Mouse (Mus musculus) heart, embryonic 12.5 days (tissue): ENCODE data around the gene Bmpr1a. TPM values are rescaled to one million over a fixed set of nuclear protein-coding genes. Genes with fewer than 3 reads are reported as not detected.

Source experiments
- ATAC-seq: fragments of 200-750 bp; cut with Nextera tagmentation; 2 replicates; pipeline ENCODE4 v1.8.0; 2017; ENCODE audit warnings: moderate TSS enrichment, moderate library complexity; ENCODE audit not compliant: insufficient number of reproducible peaks, low FRiP score
- H3K27ac ChIP-seq: fragments of 300-500 bp; sonication (generic); 2 replicates; pipeline ENCODE4 v1.5.1; 2016; ENCODE audit warnings: mild to moderate bottlenecking, moderate library complexity; ENCODE audit not compliant: poor library complexity, severe bottlenecking
- H3K27me3 ChIP-seq: fragments of 300-500 bp; sonication (generic); replicated peaks from 2 replicates; pipeline ENCODE4 v1.6.1; 2016; ENCODE audit warnings: mild to moderate bottlenecking, moderate library complexity
- H3K36me3 ChIP-seq: fragments of 300-500 bp; sonication (generic); 2 replicates; pipeline ENCODE4 v1.6.1; 2016; ENCODE audit warnings: mild to moderate bottlenecking, moderate library complexity
- H3K4me1 ChIP-seq: fragments of 300-500 bp; sonication (generic); replicated peaks from 2 replicates; pipeline ENCODE4 v1.6.1; 2016; ENCODE audit warnings: mild to moderate bottlenecking
- H3K4me2 ChIP-seq: fragments of 300-500 bp; sonication (generic); 2 replicates; pipeline ENCODE4 v1.6.1; 2016; ENCODE audit warnings: mild to moderate bottlenecking, moderate library complexity
- H3K4me3 ChIP-seq: fragments of 300-500 bp; sonication (generic); 2 replicates; pipeline ENCODE4 v1.5.1; 2016; ENCODE audit warnings: mild to moderate bottlenecking
- H3K9ac ChIP-seq: fragments of 300-500 bp; sonication (generic); 2 replicates; pipeline ENCODE4 v1.6.1; 2016; ENCODE audit warnings: mild to moderate bottlenecking, moderate library complexity
- H3K9me3 ChIP-seq: fragments of 300-500 bp; sonication (generic); replicated peaks from 2 replicates; pipeline ENCODE4 v1.6.1; 2016; ENCODE audit warnings: mild to moderate bottlenecking, moderate library complexity
- WGBS: fragments of 180-500 bp; shearing (Covaris S2); methylation state at CpG from one replicate; pipeline ENCODE4 v1.1.7; 2016; 5-methylcytosine and 5-hydroxymethylcytosine counted together
- polyA plus RNA-seq: library from polyadenylated mRNA; unstranded; fragments of >200 nt; fragmentation: Nextera tagmentation; extraction: Ambion mirVana; gene quantifications from 2 replicates; pipeline ENCODE4 v1.2.1, GENCODE M21; 2016

Bmpr1a gene
- polyA plus RNA-seq, 1 experiment from 2014 or later, result 53.9 TPM

GRCm38 (mm10) chr14:34450451-34450850 is 52.7 kb downstream of the Bmpr1a start:
- no peak overlapping the region for H3K9ac ChIP-seq
- no peaks in the 10 kb centered on the region for H3K27me3 ChIP-seq
- no peak overlapping the region for H3K4me3 ChIP-seq
- H3K9me3 ChIP-seq, result no peaks in the 10 kb centered on the region
- 72% methylated on average over 5 of the region's 5 CpGs for WGBS
- peaks cover 33% of the 10 kb centered on the region for H3K4me1 ChIP-seq
- peaks cover 30% of the 10 kb centered on the region for H3K36me3 ChIP-seq
- no peak for ATAC-seq
- H3K27ac ChIP-seq, result 0 out of 2 replicates have a peak overlapping the region, but pooled peaks have one; percentile 43
- H3K4me2 ChIP-seq, result no peak overlapping the region

GRCm38 (mm10) chr14:34449807-34450206 is 53.3 kb downstream of the Bmpr1a start:
- no peaks in the 10 kb centered on the region for H3K27me3 ChIP-seq
- peaks cover 27% of the 10 kb centered on the region for H3K36me3 ChIP-seq
- 40% methylated on average over 9 of the region's 9 CpGs for WGBS
- no peak overlapping the region; the same call in 1 of the 2 replicates for H3K27ac ChIP-seq
- H3K4me1 ChIP-seq, result peaks cover 33% of the 10 kb centered on the region
- H3K9me3 ChIP-seq, result no peaks in the 10 kb centered on the region
- ATAC-seq, result no peak; the same call in 1 of the 2 replicates
- no peak overlapping the region for H3K4me2 ChIP-seq
- no peak overlapping the region for H3K9ac ChIP-seq
- no peak overlapping the region for H3K4me3 ChIP-seq

GRCm38 (mm10) chr14:34448398-34448797 is 54.7 kb downstream of the Bmpr1a start:
- Histone ChIP-seq H3K4me1 (peaks cover 27% of the 10 kb centered on the region), H3K9me3 (no peaks in the 10 kb centered on the region), H3K9ac (no peak overlapping the region), H3K4me3 (no peak overlapping the region), H3K36me3 (peaks cover 22% of the 10 kb centered on the region), H3K27me3 (no peaks in the 10 kb centered on the region), H3K4me2 (no peak overlapping the region), H3K27ac (no peak overlapping the region)
- no peak for ATAC-seq

- Histone ChIP-seq H3K9me3 (no peaks in the 10 kb centered on the region), H3K27ac (no peak overlapping the region), H3K36me3 (peaks cover 26% of the 10 kb centered on the region), H3K4me3 (no peak overlapping the region), H3K9ac (no peak overlapping the region), H3K4me1 (peaks cover 24% of the 10 kb centered on the region), H3K27me3 (no peaks in the 10 kb centered on the region), H3K4me2 (no peak overlapping the region)
- WGBS, result 75% methylated on average over 4 of the region's 4 CpGs
- ATAC-seq, result no peak
Measured at GRCm38 (mm10) chr14:34447659-34448058, 55.5 kb downstream of the Bmpr1a start.

- H3K9ac ChIP-seq, result no peak overlapping the region
- peaks cover 24% of the 10 kb centered on the region for H3K4me1 ChIP-seq
- 93% methylated on average over 6 of the region's 6 CpGs for WGBS
- H3K4me3 ChIP-seq, result no peak overlapping the region
- H3K27me3 ChIP-seq, result no peaks in the 10 kb centered on the region
- peaks cover 29% of the 10 kb centered on the region for H3K36me3 ChIP-seq
- ATAC-seq, result no peak
- H3K4me2 ChIP-seq, result no peak overlapping the region
- H3K27ac ChIP-seq, result no peak overlapping the region
- H3K9me3 ChIP-seq, result no peaks in the 10 kb centered on the region
Measured at GRCm38 (mm10) chr14:34446624-34447023, 56.5 kb downstream of the Bmpr1a start.

GRCm38 (mm10) chr14:34445348-34445747 is 57.8 kb downstream of the Bmpr1a start:
- peaks cover 27% of the 10 kb centered on the region for H3K4me1 ChIP-seq
- no peak overlapping the region for H3K9ac ChIP-seq
- no peaks in the 10 kb centered on the region for H3K9me3 ChIP-seq
- H3K27ac ChIP-seq, result no peak overlapping the region
- peaks cover 35% of the 10 kb centered on the region for H3K36me3 ChIP-seq
- H3K27me3 ChIP-seq, result no peaks in the 10 kb centered on the region
- no peak for ATAC-seq
- no peak overlapping the region for H3K4me2 ChIP-seq
- 88% methylated on average over 3 of the region's 3 CpGs for WGBS
- H3K4me3 ChIP-seq, result no peak overlapping the region

GRCm38 (mm10) chr14:34444924-34445323 is 58.2 kb downstream of the Bmpr1a start:
- H3K4me2 ChIP-seq, result no peak overlapping the region
- H3K27ac ChIP-seq, result no peak overlapping the region
- H3K36me3 ChIP-seq, result peaks cover 37% of the 10 kb centered on the region
- no peak overlapping the region for H3K4me3 ChIP-seq
- no peak for ATAC-seq
- no peaks in the 10 kb centered on the region for H3K9me3 ChIP-seq
- peaks cover 25% of the 10 kb centered on the region for H3K4me1 ChIP-seq
- H3K9ac ChIP-seq, result no peak overlapping the region
- H3K27me3 ChIP-seq, result no peaks in the 10 kb centered on the region

GRCm38 (mm10) chr14:34444368-34444767 is 58.8 kb downstream of the Bmpr1a start:
- H3K4me3 ChIP-seq, result no peak overlapping the region
- peaks cover 23% of the 10 kb centered on the region for H3K4me1 ChIP-seq
- H3K9ac ChIP-seq, result no peak overlapping the region
- no peak for ATAC-seq
- H3K36me3 ChIP-seq, result peaks cover 41% of the 10 kb centered on the region
- WGBS, result 77% methylated on average over 5 of the region's 5 CpGs
- no peak overlapping the region for H3K4me2 ChIP-seq
- H3K27me3 ChIP-seq, result no peaks in the 10 kb centered on the region
- H3K9me3 ChIP-seq, result no peaks in the 10 kb centered on the region
- H3K27ac ChIP-seq, result no peak overlapping the region

GRCm38 (mm10) chr14:34442531-34442930 is 60.6 kb downstream of the Bmpr1a start:
- no peak for ATAC-seq
- H3K9ac ChIP-seq, result no peak overlapping the region
- no peak overlapping the region for H3K4me2 ChIP-seq
- H3K4me1 ChIP-seq, result peaks cover 22% of the 10 kb centered on the region
- H3K36me3 ChIP-seq, result peaks cover 44% of the 10 kb centered on the region
- 71% methylated on average over 4 of the region's 4 CpGs for WGBS
- no peaks in the 10 kb centered on the region for H3K9me3 ChIP-seq
- no peaks in the 10 kb centered on the region for H3K27me3 ChIP-seq
- no peak overlapping the region for H3K4me3 ChIP-seq
- H3K27ac ChIP-seq, result no peak overlapping the region

GRCm38 (mm10) chr14:34440526-34441066 is 62.5 kb downstream of the Bmpr1a start:
- 61% methylated on average over 3 of the region's 3 CpGs for WGBS
- peaks cover 22% of the 10 kb centered on the region for H3K4me1 ChIP-seq
- no peak overlapping the region for H3K4me3 ChIP-seq
- H3K9me3 ChIP-seq, result no peaks in the 10 kb centered on the region
- no peak overlapping the region for H3K9ac ChIP-seq
- no peaks in the 10 kb centered on the region for H3K27me3 ChIP-seq
- ATAC-seq, result no peak
- peak overlapping the region; percentile 75 for H3K27ac ChIP-seq
- H3K4me2 ChIP-seq, result no peak overlapping the region
- peaks cover 46% of the 10 kb centered on the region for H3K36me3 ChIP-seq

GRCm38 (mm10) chr14:34429069-34429468 is 74.1 kb downstream of the Bmpr1a start:
- H3K27ac ChIP-seq, result no peak overlapping the region
- WGBS, result 94% methylated on average over 1 of the region's 1 CpGs
- no peaks in the 10 kb centered on the region for H3K27me3 ChIP-seq
- no peak overlapping the region for H3K9ac ChIP-seq
- H3K4me3 ChIP-seq, result no peak overlapping the region
- H3K9me3 ChIP-seq, result no peaks in the 10 kb centered on the region
- ATAC-seq, result no peak
- peaks cover 7% of the 10 kb centered on the region; the same call in 1 of the 2 replicates for H3K4me1 ChIP-seq
- H3K4me2 ChIP-seq, result no peak overlapping the region
- peaks cover 58% of the 10 kb centered on the region for H3K36me3 ChIP-seq

- no peak for ATAC-seq
- 88% methylated on average over 3 of the region's 3 CpGs for WGBS
Measured at GRCm38 (mm10) chr14:34428274-34428673, 74.9 kb downstream of the Bmpr1a start.

More at GRCm38 (mm10) chr14:34428274-34428673, 74.9 kb downstream of the Bmpr1a start:
- H3K4me1 ChIP-seq, result peaks cover 7% of the 10 kb centered on the region; the same call in 1 of the 2 replicates
- H3K9me3 ChIP-seq, result no peaks in the 10 kb centered on the region
- peaks cover 65% of the 10 kb centered on the region for H3K36me3 ChIP-seq
- no peaks in the 10 kb centered on the region for H3K27me3 ChIP-seq
- no peak overlapping the region for H3K9ac ChIP-seq
- H3K4me2 ChIP-seq, result no peak overlapping the region
- no peak overlapping the region for H3K27ac ChIP-seq
- H3K4me3 ChIP-seq, result no peak overlapping the region
